Mouse (Mus musculus) layer of hippocampus, postnatal 10 days (tissue): ENCODE measurements around the gene Cnot8. TPM values are rescaled to one million over a fixed set of nuclear protein-coding genes. Genes with fewer than 3 reads are reported as not detected.

Experiments used
- DNase-seq, 2 experiments: peaks; one replicate each; pipeline ENCODE4 v3.0.0; 2021; ENCODE audit warnings: low spot score in 2 of 2
- total RNA-seq, 2 experiments: library from RNA; stranded (reverse); gene quantifications; 2 replicates each; pipeline ENCODE4 v1.2.3; 2021

Cnot8 gene
- total RNA-seq, 2 experiments from 2014 or later, result 45.9 to 51.1 TPM

DNA sequence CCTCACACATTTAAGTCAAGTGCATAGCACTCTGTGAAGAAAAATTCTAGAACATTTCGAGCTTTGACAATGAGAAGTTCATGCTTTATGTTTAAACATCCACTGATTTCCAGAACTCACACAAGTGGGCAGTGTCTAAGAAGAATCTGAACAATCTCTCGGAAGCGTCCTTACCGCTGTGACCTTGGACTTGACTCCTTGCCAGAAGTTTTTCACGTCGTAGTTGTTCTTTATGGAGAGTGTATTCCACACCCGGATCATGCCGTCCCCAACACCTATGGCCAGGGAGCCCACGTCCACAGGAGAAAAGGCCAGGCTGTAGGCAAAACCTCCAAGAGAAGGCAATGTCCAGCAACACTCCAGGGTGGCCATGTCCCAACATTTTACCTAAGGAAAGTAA is 51.5 kb downstream of the Cnot8 start:
- DNase-seq, result no peak

DNA sequence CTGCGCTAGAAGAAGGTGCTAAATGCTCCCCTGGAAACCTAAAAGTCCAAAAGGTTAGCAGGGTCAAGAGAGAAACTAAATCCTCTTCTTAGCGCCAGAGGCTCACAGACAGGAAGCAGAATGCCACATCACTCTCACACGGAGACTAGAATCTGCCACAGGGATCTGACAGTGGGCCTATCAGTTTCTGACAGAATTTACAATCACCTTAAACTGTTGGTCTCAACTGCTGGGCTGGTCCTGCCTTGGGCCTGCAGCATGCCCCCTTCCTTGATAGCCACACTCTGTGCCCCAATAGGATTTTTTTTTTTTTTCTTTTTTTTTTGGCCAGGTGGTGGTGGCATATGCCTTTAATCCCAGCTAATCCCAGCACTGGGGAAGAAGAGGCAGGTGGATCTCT is 52.9 kb downstream of the Cnot8 start:
- no peak for DNase-seq

DNA sequence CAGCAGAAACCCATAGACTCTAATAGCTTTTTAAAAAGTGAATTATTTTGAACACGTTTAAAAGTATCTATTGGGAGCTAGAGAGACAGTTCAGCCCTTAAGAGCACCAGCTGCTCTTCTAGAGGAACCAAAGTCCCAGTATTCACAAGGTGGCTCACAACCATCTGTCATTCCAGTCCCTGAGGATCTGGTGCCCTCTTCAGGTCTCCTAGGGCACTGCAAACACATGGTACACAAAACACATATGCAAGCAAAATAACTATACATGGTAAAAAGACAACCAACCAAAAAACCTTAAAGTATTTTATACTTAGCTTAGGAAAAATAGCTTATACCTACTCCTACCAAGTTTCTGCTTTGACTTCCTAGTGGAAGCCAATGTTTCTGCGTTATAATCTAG is 61.1 kb downstream of the Cnot8 start:
- DNase-seq, result no peak

DNA sequence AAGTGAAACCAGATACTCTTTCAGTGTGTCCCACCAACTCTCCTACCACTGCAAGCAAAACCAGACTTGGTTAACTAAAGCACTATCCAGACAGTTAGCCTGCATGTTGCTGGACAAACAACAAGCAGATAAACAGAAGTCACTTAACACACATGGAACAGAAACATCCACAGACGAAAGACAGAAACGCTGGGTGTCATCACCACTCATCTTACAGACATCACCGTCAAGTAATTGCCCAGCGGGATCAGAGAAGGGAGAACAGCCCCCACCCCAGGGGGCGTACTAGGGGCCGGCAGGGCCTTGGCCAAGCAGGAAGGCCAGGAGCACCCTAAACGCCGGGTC is 63.8 kb downstream of the Cnot8 start:
- no peak for DNase-seq

Other genes with a start within 250 kb of the Cnot8 start
- gene Larp1, start 95.1 kb upstream of the Cnot8 start, total RNA-seq, result 10 to 100 TPM; 89.6 to 92.3 TPM
- not detected for gene Gm12248, start 11.0 kb upstream of the Cnot8 start, total RNA-seq
- gene Gemin5, start 64.4 kb downstream of the Cnot8 start, total RNA-seq, result 10 to 100 TPM; 17.5 to 18.5 TPM
- gene Mrpl22, start 67.5 kb downstream of the Cnot8 start, total RNA-seq, result 10 to 100 TPM; 30.3 to 34.9 TPM
- gene Igtp, start 95.4 kb downstream of the Cnot8 start, total RNA-seq, result under 1 TPM; 0.85 to 0.94 TPM
- gene Irgm2, start 95.5 kb downstream of the Cnot8 start, total RNA-seq, result 1 to 10 TPM; 1.2 to 1.6 TPM
- not detected for gene 4930438A08Rik, start 170.6 kb downstream of the Cnot8 start, total RNA-seq
- gene Zfp692, start 202.9 kb downstream of the Cnot8 start, total RNA-seq, result 10 to 100 TPM; 17.7 to 23.5 TPM
- gene Zfp672, start 226.2 kb downstream of the Cnot8 start, total RNA-seq, result 10 to 100 TPM; 43.0 to 51.1 TPM
- gene Sh3bp5l, start 226.6 kb downstream of the Cnot8 start, total RNA-seq, result 10 to 100 TPM; 59.5 to 64.3 TPM